Comparison of ENCODE assay signal across 12 mouse cellular contexts in genomic region chr1:135475571-135475895, GRCm38 (mm10). TPM values are rescaled to one million over a fixed set of nuclear protein-coding genes. Genes with fewer than 3 reads are reported as not detected.
DNase-seq lines count a peak whose midpoint lies in the region; ATAC-seq and TF ChIP-seq lines count a peak whose summit lies in the region.
"Had no signal": no experiment of that assay in that cellular context is flagged by ENCODE, and none has a peak within 500 bp of the region (broad histone marks: within the 10 kb centered on the region; RNA-seq: fewer than 3 reads in every experiment).

No protein-coding gene starts in this region.

- no peak overlapping the region for H3K4me2 ChIP-seq in lung, embryonic 14.5 days
- no peak overlapping the region for H3K4me2 ChIP-seq in embryonic facial prominence, embryonic 11.5 days (ENCODE audit: low read depth, low read length)
- no peak overlapping the region for H3K4me2 ChIP-seq in hindbrain, embryonic 16.5 days (ENCODE audit: low read length)
- H3K4me2 ChIP-seq: embryonic facial prominence, embryonic 15.5 days; intestine, embryonic 15.5 days; liver, embryonic 13.5 days had no signal

- no peaks in the 10 kb centered on the region for H3K27me3 ChIP-seq in lung, embryonic 14.5 days (ENCODE audit: insufficient read depth, low read length)
- no peaks in the 10 kb centered on the region for H3K27me3 ChIP-seq in embryonic facial prominence, embryonic 11.5 days (ENCODE audit: control insufficient read depth, insufficient read depth, low read length)
- no peaks in the 10 kb centered on the region for H3K27me3 ChIP-seq in hindbrain, embryonic 16.5 days (replicated peaks; ENCODE audit: control insufficient read depth, insufficient read depth, low read length)
- H3K27me3 ChIP-seq: embryonic facial prominence, embryonic 15.5 days; intestine, embryonic 15.5 days; liver, embryonic 13.5 days had no signal

- WGBS in lung, embryonic 14.5 days = 75% methylated on average over 7 of the region's 7 CpGs
- WGBS in embryonic facial prominence, embryonic 11.5 days = 72% methylated on average over 7 of the region's 7 CpGs
- 83% methylated on average over 7 of the region's 7 CpGs for WGBS in hindbrain, embryonic 16.5 days

- H3K4me1 ChIP-seq in lung, embryonic 14.5 days (ENCODE audit: insufficient read depth) = no peaks in the 10 kb centered on the region
- no peaks in the 10 kb centered on the region for H3K4me1 ChIP-seq in embryonic facial prominence, embryonic 11.5 days (ENCODE audit: control insufficient read depth, insufficient read depth, low read length)
- H3K4me1 ChIP-seq in hindbrain, embryonic 16.5 days (ENCODE audit: control insufficient read depth, insufficient read depth, low read depth, low read length) = peaks cover 4% of the 10 kb centered on the region
- H3K4me1 ChIP-seq: intestine, embryonic 15.5 days; liver, embryonic 13.5 days had no signal

- no peak overlapping the region for H3K9ac ChIP-seq in lung, embryonic 14.5 days
- peak overlapping the region; percentile 23; the same call in 1 of the 2 replicates for H3K9ac ChIP-seq in embryonic facial prominence, embryonic 11.5 days (replicated peaks; ENCODE audit: low read length)
- no peak overlapping the region for H3K9ac ChIP-seq in hindbrain, embryonic 16.5 days (ENCODE audit: low read depth, low read length)
- H3K9ac ChIP-seq: embryonic facial prominence, embryonic 15.5 days; intestine, embryonic 15.5 days; liver, embryonic 13.5 days had no signal

- no peak overlapping the region for H3K4me3 ChIP-seq in lung, embryonic 14.5 days (ENCODE audit: low read depth, low read length)
- H3K4me3 ChIP-seq in embryonic facial prominence, embryonic 11.5 days (ENCODE audit: low read depth, low read length) = no peak overlapping the region
- H3K4me3 ChIP-seq in hindbrain, embryonic 16.5 days (ENCODE audit: low read length) = no peak overlapping the region
- H3K4me3 ChIP-seq: embryonic facial prominence, embryonic 15.5 days; intestine, embryonic 15.5 days; liver, embryonic 13.5 days had no signal

- no peaks in the 10 kb centered on the region for H3K9me3 ChIP-seq in lung, embryonic 14.5 days (ENCODE audit: low read depth, low read length)
- no peaks in the 10 kb centered on the region for H3K9me3 ChIP-seq in embryonic facial prominence, embryonic 11.5 days (replicated peaks; ENCODE audit: control insufficient read depth, low read length)
- no peaks in the 10 kb centered on the region for H3K9me3 ChIP-seq in hindbrain, embryonic 16.5 days (ENCODE audit: control insufficient read depth, low read length)
- H3K9me3 ChIP-seq: embryonic facial prominence, embryonic 15.5 days; intestine, embryonic 15.5 days; liver, embryonic 13.5 days had no signal

- no peak for ATAC-seq in lung, embryonic 14.5 days (ENCODE audit: insufficient read depth)
- no peak for ATAC-seq in embryonic facial prominence, embryonic 11.5 days (replicated peaks; ENCODE audit: insufficient number of reproducible peaks, low FRiP score, low TSS enrichment, low read depth)
- ATAC-seq in hindbrain, embryonic 16.5 days = no peak
- ATAC-seq: intestine, embryonic 15.5 days had no signal

- peak; percentile 82 for DNase-seq in heart, adult 11 months
- no peak for DNase-seq in heart, adult 18-20 months
- DNase-seq in lung, embryonic 14.5 days = no peak
- DNase-seq in lung, adult 18-20 months = no peak
- peak; percentile 53 for DNase-seq in embryonic facial prominence, embryonic 11.5 days (ENCODE audit: low spot score)
- DNase-seq in c-Kit-positive CD71-positive TER-119-positive erythroid progenitor cells, embryonic 14.5 days (ENCODE audit: low spot score) = no peak
- DNase-seq: cerebellum, postnatal 10 days; liver, embryonic 13.5 days had no signal

- H3K36me3 ChIP-seq in lung, embryonic 14.5 days (ENCODE audit: insufficient read depth) = peaks cover 19% of the 10 kb centered on the region
- H3K36me3 ChIP-seq in embryonic facial prominence, embryonic 11.5 days (replicated peaks; ENCODE audit: control insufficient read depth, insufficient read depth, low read depth, low read length) = no peaks in the 10 kb centered on the region; the same call in 1 of the 2 replicates
- H3K36me3 ChIP-seq in hindbrain, embryonic 16.5 days (ENCODE audit: control insufficient read depth, insufficient read depth, low read length) = peaks cover 8% of the 10 kb centered on the region
- H3K36me3 ChIP-seq: liver, embryonic 13.5 days had no signal

- TF ChIP-seq CTCF in lung, embryonic 14.5 days (IDR thresholded peaks at IDR 0.05; ENCODE audit: low read depth) = no peak

- H3K27ac ChIP-seq in lung, embryonic 14.5 days (ENCODE audit: low read depth) = peak overlapping the region; percentile 34; the same call in 1 of the 2 replicates
- H3K27ac ChIP-seq in embryonic facial prominence, embryonic 11.5 days (replicated peaks; ENCODE audit: low read depth, low read length) = no peak overlapping the region
- H3K27ac ChIP-seq in hindbrain, embryonic 16.5 days (ENCODE audit: low read depth, low read length) = peak overlapping the region; percentile 11; the same call in 1 of the 2 replicates
- H3K27ac ChIP-seq: embryonic facial prominence, embryonic 15.5 days; intestine, embryonic 15.5 days; liver, embryonic 13.5 days; macrophage had no signal

RNA-seq across cellular contexts. Expression of gene Ipo9, which starts 45.2 kb away (rescaled TPM):
- 10 to 100 TPM; 30.0 to 34.9 TPM for total RNA-seq in heart, adult 18-20 months (2021)
- 148 and 158 TPM in 2 replicates for polyA plus RNA-seq in lung, embryonic 14.5 days (2014; fragmentation: Nextera tagmentation; extraction: Ambion mirVana)
- 193 and 205 TPM in 2 replicates for polyA plus RNA-seq in embryonic facial prominence, embryonic 11.5 days (2014; fragmentation: Nextera tagmentation; extraction: Ambion mirVana)
- polyA plus RNA-seq in hindbrain, embryonic 16.5 days (2015; fragmentation: Nextera tagmentation; extraction: Ambion mirVana) = 102 and 109 TPM in 2 replicates

Comparison
In these comparisons a context has a peak if more than half of its experiments do, and no peak if none do; other contexts are left out.
1. DNase-seq: peak in heart, adult 11 months (single experiment) and embryonic facial prominence, embryonic 11.5 days (single experiment); none in heart, adult 18-20 months (0 of 2), lung, embryonic 14.5 days (single experiment), lung, adult 18-20 months (0 of 2) and c-Kit-positive CD71-positive TER-119-positive erythroid progenitor cells, embryonic 14.5 days (single experiment).